ENCODE assay signal across 10 mouse cellular contexts in genomic region chr3:151716246-151716645, GRCm38 (mm10). TPM values are rescaled to one million over a fixed set of nuclear protein-coding genes. Genes with fewer than 3 reads are reported as not detected.
A peak's percentile ranks its signal among the peaks of the same experiment; 100 is the strongest.
DNase-seq lines count a peak whose midpoint lies in the region; ATAC-seq and TF ChIP-seq lines count a peak whose summit lies in the region.
"Had no signal": no experiment of that assay in that cellular context is flagged by ENCODE, and none has a peak within 500 bp of the region (broad histone marks: within the 10 kb centered on the region; RNA-seq: fewer than 3 reads in every experiment).

No protein-coding gene starts in this region.

- no peaks in the 10 kb centered on the region for H3K27me3 ChIP-seq in forebrain, embryonic 11.5 days (ENCODE audit: control insufficient read depth, insufficient read depth, low read length)
- H3K27me3 ChIP-seq in forebrain, embryonic 10.5 days (ENCODE audit: poor library complexity, severe bottlenecking), result no peaks in the 10 kb centered on the region
- H3K27me3 ChIP-seq in liver, postnatal 0 days (ENCODE audit: insufficient read depth, low read length), result no peaks in the 10 kb centered on the region
- H3K27me3 ChIP-seq in liver, embryonic 12.5 days (replicated peaks), result no peaks in the 10 kb centered on the region
- no peaks in the 10 kb centered on the region for H3K27me3 ChIP-seq in kidney, postnatal 0 days (ENCODE audit: insufficient read depth, low read length)
- H3K27me3 ChIP-seq in neural tube, embryonic 14.5 days (ENCODE audit: control insufficient read depth, insufficient read depth, low read length), result no peaks in the 10 kb centered on the region
- H3K27me3 ChIP-seq: hindbrain, embryonic 15.5 days had no signal

- no peak for DNase-seq in forebrain, embryonic 11.5 days (ENCODE audit: low spot score)
- no peak for DNase-seq in forebrain, embryonic 10.5 days (ENCODE audit: extremely low spot score, low spot score)
- no peak for DNase-seq in liver, postnatal 0 days
- peak; percentile 85 for DNase-seq in kidney, postnatal 0 days (ENCODE audit: low spot score)
- no peak for DNase-seq in spleen, adult 12 weeks (ENCODE audit: low spot score)

- 43% methylated on average over 1 of the region's 1 CpGs for WGBS in forebrain, embryonic 11.5 days
- 45% methylated on average over 1 of the region's 1 CpGs for WGBS in forebrain, embryonic 10.5 days
- 22% methylated on average over 1 of the region's 1 CpGs for WGBS in liver, postnatal 0 days (ENCODE audit: insufficient replicate concordance)
- 30% methylated on average over 1 of the region's 1 CpGs for WGBS in liver, embryonic 12.5 days (ENCODE audit: insufficient replicate concordance)
- WGBS in kidney, postnatal 0 days, result 16% methylated on average over 1 of the region's 1 CpGs
- WGBS in neural tube, embryonic 14.5 days, result 35% methylated on average over 1 of the region's 1 CpGs

- H3K4me2 ChIP-seq in forebrain, embryonic 11.5 days (ENCODE audit: low read depth, low read length, severe bottlenecking), result no peak overlapping the region
- H3K4me2 ChIP-seq in liver, postnatal 0 days (ENCODE audit: low read depth, low read length), result no peak overlapping the region
- H3K4me2 ChIP-seq in liver, embryonic 12.5 days, result no peak overlapping the region
- H3K4me2 ChIP-seq in kidney, postnatal 0 days (ENCODE audit: low read length), result no peak overlapping the region
- H3K4me2 ChIP-seq in neural tube, embryonic 14.5 days (ENCODE audit: low read depth, low read length), result no peak overlapping the region
- H3K4me2 ChIP-seq: hindbrain, embryonic 15.5 days had no signal

- peak; percentile 64 for TF ChIP-seq CTCF in liver, postnatal 0 days (IDR thresholded peaks at IDR 0.05; ENCODE audit: low read depth)
- TF ChIP-seq CTCF in kidney, postnatal 0 days (IDR thresholded peaks at IDR 0.05; ENCODE audit: low read depth), result peak; percentile 83

- H3K27ac ChIP-seq in forebrain, embryonic 11.5 days (ENCODE audit: low read depth, low read length), result no peak overlapping the region
- no peak overlapping the region for H3K27ac ChIP-seq in forebrain, embryonic 10.5 days
- H3K27ac ChIP-seq in liver, postnatal 0 days (ENCODE audit: low read depth), result no peak overlapping the region
- H3K27ac ChIP-seq in liver, embryonic 12.5 days, result no peak overlapping the region
- H3K27ac ChIP-seq in kidney, postnatal 0 days, result no peak overlapping the region
- no peak overlapping the region for H3K27ac ChIP-seq in neural tube, embryonic 14.5 days (ENCODE audit: low read depth, low read length)
- H3K27ac ChIP-seq: hindbrain, embryonic 15.5 days had no signal

- TF ChIP-seq EP300 in liver, postnatal 0 days (IDR thresholded peaks at IDR 0.05; ENCODE audit: low read depth), result no peak

- H3K9me3 ChIP-seq in forebrain, embryonic 11.5 days (ENCODE audit: control insufficient read depth, low read length), result no peaks in the 10 kb centered on the region
- H3K9me3 ChIP-seq in forebrain, embryonic 10.5 days, result no peaks in the 10 kb centered on the region
- no peaks in the 10 kb centered on the region for H3K9me3 ChIP-seq in liver, postnatal 0 days (ENCODE audit: low read length)
- H3K9me3 ChIP-seq in liver, embryonic 12.5 days (replicated peaks), result no peaks in the 10 kb centered on the region
- no peaks in the 10 kb centered on the region for H3K9me3 ChIP-seq in kidney, postnatal 0 days (replicated peaks; ENCODE audit: low read length)
- H3K9me3 ChIP-seq in neural tube, embryonic 14.5 days (ENCODE audit: control insufficient read depth, low read length), result no peaks in the 10 kb centered on the region
- H3K9me3 ChIP-seq: hindbrain, embryonic 15.5 days had no signal

- H3K36me3 ChIP-seq in forebrain, embryonic 11.5 days (ENCODE audit: control insufficient read depth, insufficient read depth, low read length), result no peaks in the 10 kb centered on the region
- no peaks in the 10 kb centered on the region for H3K36me3 ChIP-seq in forebrain, embryonic 10.5 days (replicated peaks)
- H3K36me3 ChIP-seq in liver, postnatal 0 days (replicated peaks; ENCODE audit: insufficient read depth, low read length), result no peaks in the 10 kb centered on the region
- no peaks in the 10 kb centered on the region for H3K36me3 ChIP-seq in liver, embryonic 12.5 days
- no peaks in the 10 kb centered on the region for H3K36me3 ChIP-seq in kidney, postnatal 0 days (ENCODE audit: insufficient read depth, low read length)
- H3K36me3 ChIP-seq in neural tube, embryonic 14.5 days (ENCODE audit: control insufficient read depth, insufficient read depth, low read length), result no peaks in the 10 kb centered on the region
- H3K36me3 ChIP-seq: G1E; hindbrain, embryonic 15.5 days had no signal

- peak; percentile 77 for ATAC-seq in forebrain, embryonic 11.5 days (replicated peaks; ENCODE audit: low FRiP score)
- ATAC-seq in liver, postnatal 0 days, result no peak
- ATAC-seq in liver, embryonic 12.5 days, result no peak
- peak; percentile 83 for ATAC-seq in common myeloid progenitor, adult 5-6 weeks (replicated peaks; ENCODE audit: low read depth, poor library complexity, severe bottlenecking)
- peak; percentile 21; the same call in 1 of the 2 replicates for ATAC-seq in kidney, postnatal 0 days (replicated peaks; ENCODE audit: low FRiP score, low read depth)
- ATAC-seq in neural tube, embryonic 14.5 days (ENCODE audit: low read depth), result peak; percentile 68; the same call in 1 of the 2 replicates

- no peak overlapping the region for H3K9ac ChIP-seq in forebrain, embryonic 11.5 days (ENCODE audit: low read length)
- H3K9ac ChIP-seq in liver, postnatal 0 days (replicated peaks), result no peak overlapping the region
- no peak overlapping the region for H3K9ac ChIP-seq in liver, embryonic 12.5 days
- no peak overlapping the region for H3K9ac ChIP-seq in kidney, postnatal 0 days (ENCODE audit: low read depth, low read length)
- H3K9ac ChIP-seq in neural tube, embryonic 14.5 days (replicated peaks; ENCODE audit: low read depth, low read length), result no peak overlapping the region
- H3K9ac ChIP-seq: hindbrain, embryonic 15.5 days had no signal

- no peak overlapping the region for H3K4me3 ChIP-seq in forebrain, embryonic 11.5 days (ENCODE audit: low read depth, low read length)
- H3K4me3 ChIP-seq in forebrain, embryonic 10.5 days, result no peak overlapping the region
- no peak overlapping the region for H3K4me3 ChIP-seq in liver, postnatal 0 days (ENCODE audit: low read depth, low read length)
- H3K4me3 ChIP-seq in liver, embryonic 12.5 days, result no peak overlapping the region
- H3K4me3 ChIP-seq in kidney, postnatal 0 days (replicated peaks; ENCODE audit: low read depth, low read length), result no peak overlapping the region
- no peak overlapping the region for H3K4me3 ChIP-seq in neural tube, embryonic 14.5 days (ENCODE audit: low read depth, low read length)
- H3K4me3 ChIP-seq: hindbrain, embryonic 15.5 days had no signal

- H3K4me1 ChIP-seq in forebrain, embryonic 11.5 days (replicated peaks; ENCODE audit: control insufficient read depth, insufficient read depth, low read length), result no peaks in the 10 kb centered on the region
- no peaks in the 10 kb centered on the region for H3K4me1 ChIP-seq in forebrain, embryonic 10.5 days
- no peaks in the 10 kb centered on the region for H3K4me1 ChIP-seq in liver, postnatal 0 days (ENCODE audit: insufficient read depth)
- no peaks in the 10 kb centered on the region for H3K4me1 ChIP-seq in liver, embryonic 12.5 days
- H3K4me1 ChIP-seq in kidney, postnatal 0 days (replicated peaks; ENCODE audit: insufficient read depth, low read length), result no peaks in the 10 kb centered on the region
- no peaks in the 10 kb centered on the region for H3K4me1 ChIP-seq in neural tube, embryonic 14.5 days (ENCODE audit: control insufficient read depth, insufficient read depth, low read length)
- H3K4me1 ChIP-seq: hindbrain, embryonic 15.5 days had no signal

RNA-seq across cellular contexts. Expression of gene Ifi44, which starts 33.5 kb away (rescaled TPM):
- polyA plus RNA-seq in forebrain, embryonic 11.5 days (2014; fragmentation: Nextera tagmentation; extraction: Ambion mirVana), result 0.07 TPM in 1 of 2 replicates, not detected in the other
- not detected in 2 replicates for polyA plus RNA-seq in forebrain, embryonic 10.5 days (2016; fragmentation: Nextera tagmentation; extraction: Ambion mirVana)
- polyA plus RNA-seq in liver, postnatal 0 days (2015; fragmentation: Nextera tagmentation; extraction: Ambion mirVana), result 0.84 and 1.0 TPM in 2 replicates
- polyA plus RNA-seq in liver, embryonic 12.5 days (2016; fragmentation: Nextera tagmentation; extraction: Ambion mirVana), result 0.25 TPM in 1 of 2 replicates, not detected in the other
- total RNA-seq in common myeloid progenitor, adult 5-6 weeks (2017), result 2.1 and 5.0 TPM in 2 replicates
- 8.0 and 10.7 TPM in 2 replicates for polyA plus RNA-seq in kidney, postnatal 0 days (2015; fragmentation: Nextera tagmentation; extraction: Ambion mirVana)
- 0.11 and 0.37 TPM in 2 replicates for polyA plus RNA-seq in neural tube, embryonic 14.5 days (2014; fragmentation: Nextera tagmentation; extraction: Ambion mirVana)
- polyA plus RNA-seq: G1E had no signal

RNA-seq across cellular contexts. Expression of gene Ifi44l, which starts 46.4 kb away (rescaled TPM):
- polyA plus RNA-seq in forebrain, embryonic 11.5 days (2014; fragmentation: Nextera tagmentation; extraction: Ambion mirVana), result not detected in 2 replicates
- polyA plus RNA-seq in forebrain, embryonic 10.5 days (2016; fragmentation: Nextera tagmentation; extraction: Ambion mirVana), result 0.11 TPM in 1 of 2 replicates, not detected in the other
- polyA plus RNA-seq in liver, postnatal 0 days (2015; fragmentation: Nextera tagmentation; extraction: Ambion mirVana), result not detected in 2 replicates
- polyA plus RNA-seq in liver, embryonic 12.5 days (2016; fragmentation: Nextera tagmentation; extraction: Ambion mirVana), result not detected in 2 replicates
- not detected in 2 replicates for total RNA-seq in common myeloid progenitor, adult 5-6 weeks (2017)
- polyA plus RNA-seq in kidney, postnatal 0 days (2015; fragmentation: Nextera tagmentation; extraction: Ambion mirVana), result 0.17 TPM in 1 of 2 replicates, not detected in the other
- 0.15 and 0.19 TPM in 2 replicates for polyA plus RNA-seq in neural tube, embryonic 14.5 days (2014; fragmentation: Nextera tagmentation; extraction: Ambion mirVana)
- total RNA-seq: G1E had no signal
- polyA plus RNA-seq: G1E; hindbrain, embryonic 15.5 days had no signal

Comparison
In these comparisons a context has a peak if more than half of its experiments do, and no peak if none do; other contexts are left out.
1. ATAC-seq: peak in forebrain, embryonic 11.5 days (single experiment), common myeloid progenitor, adult 5-6 weeks (single experiment), kidney, postnatal 0 days (single experiment) and neural tube, embryonic 14.5 days (single experiment); none in liver, postnatal 0 days (single experiment) and liver, embryonic 12.5 days (single experiment).